In genomic region chr11:55022508-55022907, GRCm38 (mm10) we compare ENCODE assay signal across 8 mouse cellular contexts. TPM values are rescaled to one million over a fixed set of nuclear protein-coding genes. Genes with fewer than 3 reads are reported as not detected.
DNase-seq lines count a peak whose midpoint lies in the region; ATAC-seq and TF ChIP-seq lines count a peak whose summit lies in the region.

No protein-coding gene starts in this region.

- ATAC-seq in forebrain, embryonic 11.5 days (replicated peaks; ENCODE audit: low FRiP score) = peak; percentile 4; the same call in 1 of the 2 replicates
- ATAC-seq in limb, embryonic 11.5 days (ENCODE audit: insufficient number of reproducible peaks, low FRiP score, low TSS enrichment, low read depth) = no peak
- no peak for ATAC-seq in neural tube, embryonic 15.5 days (ENCODE audit: low FRiP score)
- no peak for ATAC-seq in frontal cortex, adult (ENCODE audit: low TSS enrichment)

- no peaks in the 10 kb centered on the region for H3K27me3 ChIP-seq in forebrain, embryonic 11.5 days (ENCODE audit: control insufficient read depth, insufficient read depth, low read length)
- H3K27me3 ChIP-seq in limb, embryonic 11.5 days (ENCODE audit: control insufficient read depth, insufficient read depth, low read length) = no peaks in the 10 kb centered on the region
- no peaks in the 10 kb centered on the region for H3K27me3 ChIP-seq in neural tube, embryonic 15.5 days (replicated peaks)

- peak overlapping the region; percentile 64 for H3K27ac ChIP-seq in left cerebral cortex, adult 2 months
- no peak overlapping the region for H3K27ac ChIP-seq in forebrain, embryonic 11.5 days (ENCODE audit: low read depth, low read length)
- H3K27ac ChIP-seq in limb, embryonic 11.5 days (replicated peaks; ENCODE audit: low read depth, low read length) = peak overlapping the region; percentile 81
- H3K27ac ChIP-seq in neural tube, embryonic 15.5 days (replicated peaks) = peak overlapping the region; percentile 86

- intact Hi-C loops in left cerebral cortex, adult 2 months (cut with DNase I) = no loop called here

- no peaks in the 10 kb centered on the region for H3K9me3 ChIP-seq in forebrain, embryonic 11.5 days (ENCODE audit: control insufficient read depth, low read length)
- H3K9me3 ChIP-seq in limb, embryonic 11.5 days (ENCODE audit: control insufficient read depth, low read length) = no peaks in the 10 kb centered on the region
- no peaks in the 10 kb centered on the region for H3K9me3 ChIP-seq in neural tube, embryonic 15.5 days (replicated peaks)

- no peak overlapping the region for H3K4me3 ChIP-seq in left cerebral cortex, adult 2 months
- H3K4me3 ChIP-seq in forebrain, embryonic 11.5 days (ENCODE audit: low read depth, low read length) = no peak overlapping the region
- H3K4me3 ChIP-seq in limb, embryonic 11.5 days (ENCODE audit: low read depth, low read length) = no peak overlapping the region
- H3K4me3 ChIP-seq in neural tube, embryonic 15.5 days (replicated peaks) = no peak overlapping the region

- no peak overlapping the region for H3K9ac ChIP-seq in forebrain, embryonic 11.5 days (ENCODE audit: low read length)
- H3K9ac ChIP-seq in limb, embryonic 11.5 days (ENCODE audit: low read length) = no peak overlapping the region
- H3K9ac ChIP-seq in neural tube, embryonic 15.5 days (replicated peaks) = no peak overlapping the region; the same call in 1 of the 2 replicates

- TF ChIP-seq CTCF in left cerebral cortex, adult 2 months (IDR thresholded peaks at IDR 0.05) = no peak

- 70% methylated on average over 5 of the region's 5 CpGs for WGBS in forebrain, embryonic 11.5 days
- WGBS in limb, embryonic 11.5 days = 63% methylated on average over 5 of the region's 5 CpGs
- 64% methylated on average over 5 of the region's 5 CpGs for WGBS in neural tube, embryonic 15.5 days

- peak overlapping the region; percentile 8; the same call in 1 of the 2 replicates for H3K4me2 ChIP-seq in forebrain, embryonic 11.5 days (ENCODE audit: low read depth, low read length, severe bottlenecking)
- no peak overlapping the region; the same call in 1 of the 2 replicates for H3K4me2 ChIP-seq in limb, embryonic 11.5 days (ENCODE audit: low read depth, severe bottlenecking)
- peak overlapping the region; percentile 13 for H3K4me2 ChIP-seq in neural tube, embryonic 15.5 days

- H3K4me1 ChIP-seq in forebrain, embryonic 11.5 days (replicated peaks; ENCODE audit: control insufficient read depth, insufficient read depth, low read length) = peaks cover 16% of the 10 kb centered on the region
- H3K4me1 ChIP-seq in limb, embryonic 11.5 days (ENCODE audit: control insufficient read depth, insufficient read depth, low read length) = peaks cover 25% of the 10 kb centered on the region
- H3K4me1 ChIP-seq in neural tube, embryonic 15.5 days = peaks cover 54% of the 10 kb centered on the region

- H3K36me3 ChIP-seq in forebrain, embryonic 11.5 days (ENCODE audit: control insufficient read depth, insufficient read depth, low read length) = no peaks in the 10 kb centered on the region
- 0 out of 2 replicates have a peak, but pooled peaks cover 2% of the 10 kb centered on the region for H3K36me3 ChIP-seq in limb, embryonic 11.5 days (ENCODE audit: control insufficient read depth, insufficient read depth, low read length)
- no peaks in the 10 kb centered on the region for H3K36me3 ChIP-seq in neural tube, embryonic 15.5 days

- DNase-seq in left cerebral cortex, adult 2 months (ENCODE audit: extremely low spot score in 1 of 2, low spot score in 2 of 2) = no peak
- DNase-seq in left cerebral cortex, adult 18-20 months (ENCODE audit: low spot score in 2 of 2) = no peak
- no peak for DNase-seq in forebrain, embryonic 11.5 days (ENCODE audit: low spot score)
- no peak for DNase-seq in limb, embryonic 11.5 days (ENCODE audit: low spot score)
- no peak for DNase-seq in layer of hippocampus, adult 9-11 months
- no peak for DNase-seq in retina, postnatal 1 day

RNA-seq across cellular contexts. Expression of gene Anxa6, which starts 10.7 kb away (rescaled TPM):
- 10 to 100 TPM; 85.5 to 86.7 TPM for total RNA-seq in left cerebral cortex, adult 2 months (2021)
- total RNA-seq in left cerebral cortex, adult 18-20 months (2021) = 10 to 100 TPM; 86.6 to 97.2 TPM
- polyA plus RNA-seq in forebrain, embryonic 11.5 days (2014; fragmentation: Nextera tagmentation; extraction: Ambion mirVana) = 59.6 and 66.7 TPM in 2 replicates
- 93.9 and 97.4 TPM in 2 replicates for polyA plus RNA-seq in limb, embryonic 11.5 days (2014; fragmentation: Nextera tagmentation; extraction: Ambion mirVana)
- 98.4 and 142 TPM in 2 replicates for polyA plus RNA-seq in neural tube, embryonic 15.5 days (2015; fragmentation: Nextera tagmentation; extraction: Ambion mirVana)

RNA-seq across cellular contexts. Expression of gene Ccdc69, which starts 55.4 kb away (rescaled TPM):
- total RNA-seq in left cerebral cortex, adult 2 months (2021) = under 1 TPM in 1 of 2 experiments, not detected in 1; 0.32 TPM
- under 1 TPM; 0.47 to 0.77 TPM for total RNA-seq in left cerebral cortex, adult 18-20 months (2021)
- polyA plus RNA-seq in forebrain, embryonic 11.5 days (2014; fragmentation: Nextera tagmentation; extraction: Ambion mirVana) = 0.36 TPM in 1 of 2 replicates, not detected in the other
- 0.23 and 0.88 TPM in 2 replicates for polyA plus RNA-seq in limb, embryonic 11.5 days (2014; fragmentation: Nextera tagmentation; extraction: Ambion mirVana)
- polyA plus RNA-seq in neural tube, embryonic 15.5 days (2015; fragmentation: Nextera tagmentation; extraction: Ambion mirVana) = 0.56 and 2.7 TPM in 2 replicates

RNA-seq across cellular contexts. Expression of gene Tnip1, which starts 59.8 kb away (rescaled TPM):
- total RNA-seq in left cerebral cortex, adult 2 months (2021) = 10 to 100 TPM; 38.3 to 38.4 TPM
- 10 to 100 TPM; 34.7 to 35.6 TPM for total RNA-seq in left cerebral cortex, adult 18-20 months (2021)
- polyA plus RNA-seq in forebrain, embryonic 11.5 days (2014; fragmentation: Nextera tagmentation; extraction: Ambion mirVana) = 9.4 and 10.3 TPM in 2 replicates
- 13.3 and 13.4 TPM in 2 replicates for polyA plus RNA-seq in limb, embryonic 11.5 days (2014; fragmentation: Nextera tagmentation; extraction: Ambion mirVana)
- 20.0 and 23.2 TPM in 2 replicates for polyA plus RNA-seq in neural tube, embryonic 15.5 days (2015; fragmentation: Nextera tagmentation; extraction: Ambion mirVana)
